Mouse (Mus musculus) liver, embryonic 14.5 days (tissue): ENCODE data around the gene Ush1c.

Experiments
- CTCF ChIP-seq: IDR thresholded peaks from 2 replicates; pipeline ENCODE4 v1.5.1; 2016; ENCODE audit warnings: antibody characterized with exemption, low read depth, control low read depth
- EP300 ChIP-seq: IDR thresholded peaks from 2 replicates; pipeline ENCODE4 v1.6.1; 2016; ENCODE audit warnings: antibody characterized with exemption, low read depth

GRCm38 (mm10) chr7:46283681-46284080 lies 45.4 kb upstream of the Ush1c start:
- TF ChIP-seq CTCF = no peak
- no peak for TF ChIP-seq EP300
